Mouse (Mus musculus) lung, embryonic 15.5 days (tissue): ENCODE results near the gene 2310007B03Rik. TPM values are rescaled to one million over a fixed set of nuclear protein-coding genes. Genes with fewer than 3 reads are reported as not detected.
"Not testable (repeated sequence)": the region's sequence is repeated elsewhere in the genome, so short reads cannot be mapped to it uniquely, and the experiment has no call there.

Experiments used
- ATAC-seq: fragments of 200-750 bp; cut with Nextera tagmentation; 2 replicates; pipeline ENCODE4 v1.8.0; 2017; ENCODE audit warnings: moderate number of reproducible peaks, borderline replicate concordance; ENCODE audit not compliant: low FRiP score, low TSS enrichment; ENCODE audit errors: extremely low read depth
- H3K27ac ChIP-seq: fragments of 300-500 bp; sonication (generic); 2 replicates; pipeline ENCODE4 v1.5.1; 2015; ENCODE audit warnings: moderate library complexity, mild to moderate bottlenecking, inconsistent platforms
- H3K27me3 ChIP-seq: fragments of 300-500 bp; sonication (generic); 2 replicates; pipeline ENCODE4 v1.6.1; 2015; ENCODE audit warnings: inconsistent platforms
- H3K36me3 ChIP-seq: fragments of 300-500 bp; sonication (generic); 2 replicates; pipeline ENCODE4 v1.6.1; 2015; ENCODE audit warnings: inconsistent platforms
- H3K4me1 ChIP-seq: fragments of 300-500 bp; sonication (generic); 2 replicates; pipeline ENCODE4 v1.6.1; 2015; ENCODE audit warnings: inconsistent platforms
- H3K4me2 ChIP-seq: fragments of 300-500 bp; sonication (generic); 2 replicates; pipeline ENCODE4 v1.6.1; 2015; ENCODE audit warnings: inconsistent platforms, mild to moderate bottlenecking, moderate library complexity
- H3K4me3 ChIP-seq: fragments of 300-500 bp; sonication (generic); 2 replicates; pipeline ENCODE4 v1.5.1; 2015; ENCODE audit warnings: mild to moderate bottlenecking, inconsistent platforms
- H3K9ac ChIP-seq: fragments of 300-500 bp; sonication (generic); 2 replicates; pipeline ENCODE4 v1.6.1; 2015; ENCODE audit warnings: inconsistent platforms
- H3K9me3 ChIP-seq: fragments of 300-500 bp; sonication (generic); 2 replicates; pipeline ENCODE4 v1.6.1; 2016; ENCODE audit warnings: inconsistent platforms
- WGBS: fragments of 180-500 bp; shearing (Covaris S2); methylation state at CpG from one replicate; pipeline ENCODE4 v1.1.7; 2015; 5-methylcytosine and 5-hydroxymethylcytosine counted together
- polyA plus RNA-seq: library from polyadenylated mRNA; unstranded; fragments of >200 nt; fragmentation: Nextera tagmentation; extraction: Ambion mirVana; gene quantifications from 2 replicates; pipeline ENCODE4 v1.2.1, GENCODE M21; 2015

The 2310007B03Rik gene
- polyA plus RNA-seq, result 14.1 and 16.7 TPM in 2 replicates

- 54% methylated on average over 8 of the region's 8 CpGs for WGBS
- H3K36me3 ChIP-seq, result no peaks in the 10 kb centered on the region
- H3K4me2 ChIP-seq, result peak within 1 kb of the TSS; percentile 42
- H3K9ac ChIP-seq, result no peak within 1 kb of the TSS
- peak within 1 kb of the TSS; percentile 29 for H3K4me3 ChIP-seq
- H3K4me1 ChIP-seq, result peaks cover 36% of the 10 kb centered on the region
- peak within 1 kb of the TSS; percentile 90 for H3K27ac ChIP-seq
- no peaks in the 10 kb centered on the region for H3K27me3 ChIP-seq
- no peaks in the 10 kb centered on the region for H3K9me3 ChIP-seq
- peak; percentile 3; the same call in 1 of the 2 replicates for ATAC-seq
These were observed at the start of gene 2310007B03Rik for GRCm38 (mm10) chr1:93160501-93161133. Gene 2310007B03Rik, minus strand, starts transcription at chr1:93160948.

- Histone ChIP-seq H3K4me3 (no peak overlapping the region), H3K9ac (no peak overlapping the region), H3K4me1 (peaks cover 59% of the 10 kb centered on the region), H3K4me2 (peak overlapping the region; percentile 26), H3K9me3 (no peaks in the 10 kb centered on the region), H3K27ac (peak overlapping the region; percentile 92), H3K27me3 (no peaks in the 10 kb centered on the region), H3K36me3 (no peaks in the 10 kb centered on the region)
- peak; percentile 88 for ATAC-seq
- WGBS, result 1% methylated on average over 9 of the region's 9 CpGs
These were observed 49.5 kb upstream of the 2310007B03Rik start for GRCm38 (mm10) chr1:93210213-93210641.

GRCm38 (mm10) chr1:93207536-93208064 lies 46.9 kb upstream of the 2310007B03Rik start:
- Histone ChIP-seq H3K4me3 (peak overlapping the region; percentile 21), H3K27ac (peak overlapping the region; percentile 48; the same call in 1 of the 2 replicates), H3K9me3 (no peaks in the 10 kb centered on the region), H3K27me3 (no peaks in the 10 kb centered on the region), H3K4me1 (peaks cover 57% of the 10 kb centered on the region), H3K36me3 (no peaks in the 10 kb centered on the region), H3K4me2 (peak overlapping the region; percentile 29), H3K9ac (no peak overlapping the region)
- no peak for ATAC-seq
- 80% methylated on average over 4 of the region's 4 CpGs for WGBS

GRCm38 (mm10) chr1:93206277-93206970 lies 45.7 kb upstream of the 2310007B03Rik start:
- 34% methylated on average over 12 of the region's 12 CpGs for WGBS
- ATAC-seq, result no peak
- Histone ChIP-seq H3K9me3 (no peaks in the 10 kb centered on the region), H3K9ac (no peak overlapping the region), H3K4me2 (peak overlapping the region; percentile 29; the same call in 1 of the 2 replicates), H3K4me1 (peaks cover 45% of the 10 kb centered on the region), H3K4me3 (peak overlapping the region; percentile 21; the same call in 1 of the 2 replicates), H3K36me3 (no peaks in the 10 kb centered on the region), H3K27ac (peak overlapping the region; percentile 17; the same call in 1 of the 2 replicates), H3K27me3 (no peaks in the 10 kb centered on the region)

- H3K36me3 ChIP-seq, result no peaks in the 10 kb centered on the region
- H3K9me3 ChIP-seq, result no peaks in the 10 kb centered on the region
- H3K4me3 ChIP-seq, result no peak overlapping the region
- no peaks in the 10 kb centered on the region for H3K4me1 ChIP-seq
- WGBS, result 73% methylated on average over 3 of the region's 3 CpGs
- no peak overlapping the region for H3K9ac ChIP-seq
- H3K27ac ChIP-seq, result no peak overlapping the region
- no peaks in the 10 kb centered on the region for H3K27me3 ChIP-seq
- no peak for ATAC-seq
- H3K4me2 ChIP-seq, result no peak overlapping the region
These were observed 37.2 kb upstream of the 2310007B03Rik start for GRCm38 (mm10) chr1:93197916-93198315.

- H3K27ac ChIP-seq, H3K4me1 ChIP-seq, H3K9me3 ChIP-seq, H3K36me3 ChIP-seq, H3K27me3 ChIP-seq, H3K4me2 ChIP-seq, H3K9ac ChIP-seq, ATAC-seq, H3K4me3 ChIP-seq: not testable (repeated sequence)
- 69% methylated on average over 2 of the region's 2 CpGs for WGBS
These were observed 36.7 kb upstream of the 2310007B03Rik start for GRCm38 (mm10) chr1:93197454-93197853.

GRCm38 (mm10) chr1:93194961-93195360 lies 34.2 kb upstream of the 2310007B03Rik start:
- Histone ChIP-seq H3K36me3 (no peaks in the 10 kb centered on the region), H3K27me3 (no peaks in the 10 kb centered on the region), H3K9me3 (no peaks in the 10 kb centered on the region), H3K4me2 (no peak overlapping the region), H3K9ac (no peak overlapping the region), H3K4me1 (0 out of 2 replicates have a peak, but pooled peaks cover 3% of the 10 kb centered on the region), H3K4me3 (no peak overlapping the region), H3K27ac (no peak overlapping the region)
- WGBS, result 79% methylated on average over 3 of the region's 3 CpGs
- ATAC-seq, result no peak

GRCm38 (mm10) chr1:93190726-93191305 lies 30.1 kb upstream of the 2310007B03Rik start:
- Histone ChIP-seq H3K27ac (no peak overlapping the region), H3K27me3 (no peaks in the 10 kb centered on the region), H3K36me3 (no peaks in the 10 kb centered on the region), H3K4me2 (no peak overlapping the region), H3K4me3 (no peak overlapping the region), H3K9me3 (no peaks in the 10 kb centered on the region), H3K9ac (no peak overlapping the region), H3K4me1 (0 out of 2 replicates have a peak, but pooled peaks cover 3% of the 10 kb centered on the region)
- ATAC-seq, result no peak
- whole genome bisulfite sequencing, result 14% methylated on average over 17 of the region's 17 CpGs

GRCm38 (mm10) chr1:93184071-93184828 lies 23.5 kb upstream of the 2310007B03Rik start:
- H3K4me1 ChIP-seq, result no peaks in the 10 kb centered on the region
- no peak overlapping the region for H3K9ac ChIP-seq
- no peak overlapping the region for H3K4me3 ChIP-seq
- 78% methylated on average over 14 of the region's 14 CpGs for WGBS
- no peak for ATAC-seq
- no peak overlapping the region for H3K4me2 ChIP-seq
- H3K9me3 ChIP-seq, result no peaks in the 10 kb centered on the region
- H3K27ac ChIP-seq, result no peak overlapping the region
- no peaks in the 10 kb centered on the region for H3K36me3 ChIP-seq
- no peaks in the 10 kb centered on the region; the same call in 1 of the 2 replicates for H3K27me3 ChIP-seq

GRCm38 (mm10) chr1:93182281-93182680 lies 21.5 kb upstream of the 2310007B03Rik start:
- Histone ChIP-seq H3K36me3 (no peaks in the 10 kb centered on the region), H3K27ac (no peak overlapping the region), H3K4me1 (peaks cover 6% of the 10 kb centered on the region), H3K9me3 (no peaks in the 10 kb centered on the region), H3K4me2 (no peak overlapping the region), H3K27me3 (no peaks in the 10 kb centered on the region; the same call in 1 of the 2 replicates), H3K4me3 (no peak overlapping the region), H3K9ac (no peak overlapping the region)
- no peak for ATAC-seq
- 88% methylated on average over 7 of the region's 7 CpGs for WGBS
